Mouse (Mus musculus): ENCODE data around the gene Olfr347. TPM values are rescaled to one million over a fixed set of nuclear protein-coding genes. Genes with fewer than 3 reads are reported as not detected.

Olfr347 gene
- not detected in 2 replicates for polyA plus RNA-seq (2012; rRNA removed)

DNA sequence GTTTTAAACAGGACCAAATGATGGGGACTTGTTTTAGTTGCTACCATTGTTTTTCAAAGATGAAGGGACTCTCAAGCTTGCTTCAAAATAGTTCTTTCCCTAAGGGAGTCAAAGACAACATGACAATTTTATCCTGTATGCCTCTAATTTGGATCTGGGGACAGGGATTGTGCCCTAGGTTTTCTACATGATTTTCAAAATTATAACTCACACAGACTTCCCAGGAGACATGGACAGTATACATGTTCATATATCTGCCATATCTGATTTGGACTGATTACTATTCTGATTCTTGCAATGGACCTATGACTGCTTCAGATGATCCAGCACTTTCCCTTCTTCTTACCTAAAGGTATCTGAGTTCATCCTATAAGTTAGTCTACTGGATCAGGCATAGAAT is at the start of gene Olfr347:
TSS of gene Olfr347 (plus strand) at position 301 of the 400 bp plus-strand sequence.

DNA sequence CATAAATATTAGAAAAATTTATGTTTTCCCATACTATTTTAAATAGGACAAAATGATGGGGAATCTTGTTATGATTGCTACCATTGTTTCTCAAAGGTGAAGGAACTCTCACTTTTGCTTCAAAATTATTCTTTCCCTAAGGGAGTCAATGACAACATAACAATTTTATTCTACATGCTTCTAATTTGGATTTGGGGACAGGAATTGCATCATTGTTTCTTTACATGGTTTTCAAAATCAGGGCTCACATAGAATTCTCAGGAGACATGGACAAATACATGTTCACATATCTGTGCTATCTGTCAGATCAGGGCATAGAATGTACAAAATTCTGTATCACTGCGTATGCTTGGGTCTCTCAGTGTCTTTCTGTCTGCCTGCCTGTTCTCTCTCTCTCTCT is 46.2 kb upstream of the Olfr347 start, which contains the start of gene Olfr346:
TSS of gene Olfr346 (plus strand) at position 301 of the 400 bp plus-strand sequence.

DNA sequence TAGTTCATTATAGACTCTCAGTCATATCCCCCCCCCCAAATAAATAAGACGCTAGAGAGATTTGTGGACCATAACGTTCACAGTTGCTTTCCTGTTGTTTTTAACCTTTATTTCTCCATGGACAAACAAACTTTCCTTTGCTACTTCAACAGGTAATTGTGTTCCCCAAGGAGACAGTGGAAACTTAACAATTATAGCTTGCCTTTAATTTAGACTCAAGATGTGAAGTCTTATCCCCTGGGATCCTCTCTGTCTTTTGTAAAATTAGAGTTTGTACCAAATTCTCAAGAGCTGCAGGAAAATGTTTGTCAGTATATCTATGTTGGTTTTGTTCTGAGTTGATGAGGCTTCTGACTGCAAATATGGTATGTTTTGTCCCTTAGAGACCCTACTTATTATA is 52.3 kb downstream of the Olfr347 start, which contains the start of gene Olfr348:
TSS of gene Olfr348 (plus strand) at position 301 of the 400 bp plus-strand sequence.

Other genes starting within 250 kb of the Olfr347 start
- gene Olfr341, start 249.4 kb upstream of the Olfr347 start, polyA plus RNA-seq (2012; rRNA removed), result not detected in 2 replicates
- gene Olfr342, start 206.9 kb upstream of the Olfr347 start, polyA plus RNA-seq (2012; rRNA removed), result not detected in 2 replicates
- gene Olfr344, start 165.2 kb upstream of the Olfr347 start, polyA plus RNA-seq (2012; rRNA removed), result 0.01 TPM in 1 of 2 replicates, not detected in the other
- not detected in 2 replicates for gene Olfr345, start 91.9 kb upstream of the Olfr347 start, polyA plus RNA-seq (2012; rRNA removed)
- not detected in 2 replicates for gene Olfr346, start 46.1 kb upstream of the Olfr347 start, polyA plus RNA-seq (2012; rRNA removed)
- not detected in 2 replicates for gene Olfr348, start 52.4 kb downstream of the Olfr347 start, polyA plus RNA-seq (2012; rRNA removed)
- not detected in 2 replicates for gene Olfr50, start 58.6 kb downstream of the Olfr347 start, polyA plus RNA-seq (2012; rRNA removed)
- not detected in 2 replicates for gene Olfr3, start 85.1 kb downstream of the Olfr347 start, polyA plus RNA-seq (2012; rRNA removed)
- not detected in 2 replicates for gene Olfr350, start 114.4 kb downstream of the Olfr347 start, polyA plus RNA-seq (2012; rRNA removed)
- not detected in 2 replicates for gene Olfr351, start 130.8 kb downstream of the Olfr347 start, polyA plus RNA-seq (2012; rRNA removed)
- not detected in 2 replicates for gene Olfr352, start 136.6 kb downstream of the Olfr347 start, polyA plus RNA-seq (2012; rRNA removed)
- not detected in 2 replicates for gene Olfr353, start 161.0 kb downstream of the Olfr347 start, polyA plus RNA-seq (2012; rRNA removed)
- gene Olfr354, start 173.8 kb downstream of the Olfr347 start, polyA plus RNA-seq (2012; rRNA removed), result not detected in 2 replicates
- gene Olfr355, start 197.0 kb downstream of the Olfr347 start, polyA plus RNA-seq (2012; rRNA removed), result not detected in 2 replicates
- gene Olfr356, start 205.2 kb downstream of the Olfr347 start, polyA plus RNA-seq (2012; rRNA removed), result not detected in 2 replicates